Mouse (Mus musculus): ENCODE measurements around the gene Nuf2. TPM values are rescaled to one million over a fixed set of nuclear protein-coding genes. Genes with fewer than 3 reads are reported as not detected.

Gene Nuf2
- 48.2 and 62.1 TPM in 2 replicates for polyA plus RNA-seq (2015; fragmentation: Nextera tagmentation; extraction: Ambion mirVana)

GRCm38 (mm10) chr1:169530876-169531701 is at the start of gene Nuf2:
Gene Nuf2 (minus strand): TSS chr1:169531464.
- Histone ChIP-seq H3K9me3 (replicated peaks) (no peaks in the 10 kb centered on the region), H3K9ac (peak within 1 kb of the TSS; percentile 85), H3K4me1 (replicated peaks) (peaks cover 12% of the 10 kb centered on the region), H3K4me2 (peak within 1 kb of the TSS; percentile 73), H3K27me3 (no peaks in the 10 kb centered on the region), H3K4me3 (replicated peaks) (peak within 1 kb of the TSS; percentile 78), H3K36me3 (peaks cover 30% of the 10 kb centered on the region), H3K27ac (peak within 1 kb of the TSS; percentile 84)
- DNase-seq = peak; percentile 95
- under 1% methylated on average over 39 of the region's 39 CpGs for WGBS (ENCODE audit: insufficient replicate concordance)
- peak; percentile 98 for ATAC-seq (ENCODE audit: low read depth)

GRCm38 (mm10) chr1:169579572-169579971 is 48.3 kb upstream of the Nuf2 start:
- Histone ChIP-seq H3K4me3 (replicated peaks) (no peak overlapping the region), H3K27me3 (no peaks in the 10 kb centered on the region), H3K4me1 (replicated peaks) (no peaks in the 10 kb centered on the region), H3K27ac (no peak overlapping the region), H3K9ac (no peak overlapping the region), H3K9me3 (replicated peaks) (no peaks in the 10 kb centered on the region), H3K4me2 (no peak overlapping the region), H3K36me3 (no peaks in the 10 kb centered on the region)
- ATAC-seq (ENCODE audit: low read depth) = no peak
- DNase-seq = no peak
- 60% methylated on average over 3 of the region's 3 CpGs for WGBS (ENCODE audit: insufficient replicate concordance)

DNA sequence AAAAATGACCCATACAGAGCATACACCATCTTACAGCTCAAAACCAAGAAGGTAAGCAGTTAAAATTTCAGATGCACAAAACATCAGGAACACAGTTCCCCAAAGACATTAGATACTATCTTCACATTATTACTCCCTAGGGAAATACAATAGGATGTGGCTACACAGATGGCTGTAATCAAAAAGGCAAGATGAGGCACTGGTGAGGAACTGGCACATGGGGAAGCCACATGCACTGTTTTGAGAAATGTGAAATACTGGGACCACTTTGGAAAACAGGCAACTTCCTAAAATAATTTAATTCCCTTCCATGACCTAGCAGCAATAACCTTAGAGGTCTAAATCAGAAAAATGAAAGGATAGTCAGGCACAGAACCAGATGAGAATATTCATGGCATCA is 42.9 kb upstream of the Nuf2 start:
- Histone ChIP-seq H3K27ac (no peak overlapping the region), H3K9ac (no peak overlapping the region), H3K9me3 (replicated peaks) (no peaks in the 10 kb centered on the region), H3K4me1 (replicated peaks) (no peaks in the 10 kb centered on the region), H3K4me3 (replicated peaks) (no peak overlapping the region), H3K27me3 (no peaks in the 10 kb centered on the region), H3K36me3 (no peaks in the 10 kb centered on the region), H3K4me2 (no peak overlapping the region)
- ATAC-seq (ENCODE audit: low read depth) (no peak), DNase-seq (no peak)

DNA sequence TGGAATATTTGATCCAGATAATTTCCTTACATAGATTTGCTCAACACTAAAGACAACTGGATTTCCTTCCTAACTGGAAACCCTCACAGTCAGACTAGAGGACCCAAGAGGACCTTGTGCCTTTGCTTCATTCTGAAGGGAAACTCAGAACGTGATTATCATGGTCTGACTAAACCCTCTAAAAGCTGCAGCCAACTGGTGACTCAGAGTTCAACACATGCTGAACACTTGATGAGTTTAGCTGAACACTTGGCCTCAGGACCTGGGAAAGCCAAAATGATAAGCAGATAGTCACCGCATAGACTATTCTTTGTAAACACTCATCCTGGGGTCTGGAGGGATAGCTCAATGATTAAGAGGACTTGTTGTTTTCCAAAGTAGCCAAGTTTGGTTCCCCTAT is 24.4 kb upstream of the Nuf2 start:
- ATAC-seq (ENCODE audit: low read depth) (no peak), DNase-seq (no peak)
- no peaks in the 10 kb centered on the region for H3K4me1 ChIP-seq (replicated peaks)
- no peak overlapping the region for H3K9ac ChIP-seq
- no peaks in the 10 kb centered on the region for H3K9me3 ChIP-seq (replicated peaks)
- no peak overlapping the region for H3K4me3 ChIP-seq (replicated peaks)
- no peaks in the 10 kb centered on the region for H3K27me3 ChIP-seq
- no peak overlapping the region for H3K4me2 ChIP-seq
- no peaks in the 10 kb centered on the region for H3K36me3 ChIP-seq
- no peak overlapping the region for H3K27ac ChIP-seq
- 61% methylated on average over 2 of the region's 2 CpGs for WGBS (ENCODE audit: insufficient replicate concordance)

DNA sequence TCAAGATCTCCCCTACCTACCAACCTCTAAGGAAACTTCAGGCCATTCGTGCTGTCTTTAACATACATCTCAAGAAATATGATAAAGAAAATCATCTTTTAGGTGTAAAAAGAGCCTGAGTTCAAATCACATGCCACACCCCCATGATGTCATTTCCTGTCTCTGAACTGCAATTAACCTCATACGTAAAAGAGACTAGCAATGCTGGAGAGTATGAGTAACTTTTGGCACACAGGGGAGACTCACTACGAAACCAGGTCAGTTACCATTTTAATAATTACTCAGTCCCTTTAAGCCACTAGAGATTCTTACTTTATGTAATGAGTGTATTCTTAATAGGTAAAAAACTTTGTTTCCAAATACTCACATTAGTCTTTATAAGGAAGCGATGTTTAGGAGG is 23.8 kb upstream of the Nuf2 start:
- H3K4me3 ChIP-seq (replicated peaks) = no peak overlapping the region
- H3K9ac ChIP-seq = no peak overlapping the region
- H3K36me3 ChIP-seq = no peaks in the 10 kb centered on the region
- H3K27ac ChIP-seq = no peak overlapping the region
- 67% methylated on average over 4 of the region's 4 CpGs for WGBS (ENCODE audit: insufficient replicate concordance)
- H3K4me1 ChIP-seq (replicated peaks) = no peaks in the 10 kb centered on the region
- DNase-seq (no peak), ATAC-seq (ENCODE audit: low read depth) (no peak)
- H3K4me2 ChIP-seq = no peak overlapping the region
- no peaks in the 10 kb centered on the region for H3K27me3 ChIP-seq
- H3K9me3 ChIP-seq (replicated peaks) = no peaks in the 10 kb centered on the region

DNA sequence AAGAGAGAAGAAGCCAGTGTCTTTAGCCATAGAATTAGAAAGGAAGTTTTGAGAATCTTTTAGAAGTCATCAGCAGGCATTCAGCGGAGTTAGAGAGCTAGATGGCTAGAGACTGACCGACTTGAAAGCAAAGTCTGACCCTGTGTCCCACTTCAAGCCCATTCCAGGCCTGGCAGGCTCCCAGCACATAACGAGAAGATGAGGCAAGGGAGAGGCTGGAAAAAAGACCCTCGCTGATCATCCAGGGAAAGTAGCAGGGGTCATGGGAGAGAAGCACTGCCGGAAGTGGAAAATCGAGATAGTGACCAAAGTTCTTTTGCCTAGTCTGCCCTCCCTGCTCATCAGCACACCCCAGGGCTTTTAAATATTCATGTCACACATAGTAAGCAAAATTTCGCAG is 22.2 kb upstream of the Nuf2 start:
- H3K27ac ChIP-seq = no peak overlapping the region
- no peak for DNase-seq
- H3K4me2 ChIP-seq = no peak overlapping the region
- no peaks in the 10 kb centered on the region for H3K9me3 ChIP-seq (replicated peaks)
- no peaks in the 10 kb centered on the region for H3K4me1 ChIP-seq (replicated peaks)
- no peak for ATAC-seq (ENCODE audit: low read depth)
- H3K36me3 ChIP-seq = no peaks in the 10 kb centered on the region
- H3K27me3 ChIP-seq = no peaks in the 10 kb centered on the region
- 57% methylated on average over 7 of the region's 7 CpGs for WGBS (ENCODE audit: insufficient replicate concordance)
- H3K4me3 ChIP-seq (replicated peaks) = no peak overlapping the region
- H3K9ac ChIP-seq = no peak overlapping the region

GRCm38 (mm10) chr1:169540415-169540814 is 9.2 kb upstream of the Nuf2 start:
- Histone ChIP-seq H3K36me3 (no peaks in the 10 kb centered on the region), H3K4me2 (no peak overlapping the region), H3K4me3 (replicated peaks) (no peak overlapping the region), H3K9me3 (replicated peaks) (no peaks in the 10 kb centered on the region), H3K27ac (no peak overlapping the region), H3K9ac (no peak overlapping the region), H3K27me3 (no peaks in the 10 kb centered on the region), H3K4me1 (replicated peaks) (no peaks in the 10 kb centered on the region)
- DNase-seq (no peak), ATAC-seq (ENCODE audit: low read depth) (no peak)
- 53% methylated on average over 6 of the region's 6 CpGs for WGBS (ENCODE audit: insufficient replicate concordance)

GRCm38 (mm10) chr1:169531702-169532535 is 655 bp upstream of the Nuf2 start:
- H3K27ac ChIP-seq = peak overlapping the region; percentile 84
- no peak for DNase-seq
- WGBS (ENCODE audit: insufficient replicate concordance) = 10% methylated on average over 11 of the region's 11 CpGs
- H3K4me3 ChIP-seq (replicated peaks) = peak overlapping the region; percentile 78
- peaks cover 23% of the 10 kb centered on the region for H3K36me3 ChIP-seq
- no peaks in the 10 kb centered on the region for H3K9me3 ChIP-seq (replicated peaks)
- H3K9ac ChIP-seq = peak overlapping the region; percentile 60
- peaks cover 12% of the 10 kb centered on the region for H3K4me1 ChIP-seq (replicated peaks)
- peak overlapping the region; percentile 73 for H3K4me2 ChIP-seq
- no peaks in the 10 kb centered on the region for H3K27me3 ChIP-seq
- peak; percentile 55 for ATAC-seq (ENCODE audit: low read depth)

DNA sequence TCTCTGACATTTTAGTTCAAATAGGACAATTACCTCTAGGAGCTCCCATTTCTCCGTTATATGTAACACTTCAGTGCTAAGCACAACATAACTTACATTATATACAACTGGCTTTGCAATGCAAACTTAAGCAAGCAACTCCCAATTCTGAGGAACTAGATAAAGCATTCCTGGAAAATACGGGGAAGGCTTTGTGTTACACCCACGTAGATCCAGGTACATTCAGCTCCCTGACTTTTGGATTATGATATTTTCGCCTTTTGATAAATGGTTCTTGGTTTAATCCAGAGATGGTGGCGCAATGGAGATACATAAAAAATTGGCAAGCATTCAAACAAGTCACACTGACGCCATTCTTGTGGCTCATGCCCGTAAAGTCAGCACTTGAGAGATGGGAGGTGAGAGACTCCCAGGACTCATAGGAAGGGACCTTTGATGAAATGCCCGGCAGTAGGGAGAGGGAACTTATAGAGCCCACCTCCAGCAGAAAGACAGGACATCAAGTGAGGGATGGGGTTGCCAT is 1.2 kb downstream of the Nuf2 start:
- no peaks in the 10 kb centered on the region for H3K9me3 ChIP-seq (replicated peaks)
- H3K4me1 ChIP-seq (replicated peaks) = peaks cover 12% of the 10 kb centered on the region
- H3K27me3 ChIP-seq = no peaks in the 10 kb centered on the region
- H3K36me3 ChIP-seq = peaks cover 39% of the 10 kb centered on the region
- peak overlapping the region; percentile 73 for H3K4me2 ChIP-seq
- H3K27ac ChIP-seq = peak overlapping the region; percentile 83
- peak overlapping the region; percentile 85 for H3K9ac ChIP-seq
- ATAC-seq (ENCODE audit: low read depth) = no peak
- peak overlapping the region; percentile 78 for H3K4me3 ChIP-seq (replicated peaks)
- WGBS (ENCODE audit: insufficient replicate concordance) = 55% methylated on average over 8 of the region's 8 CpGs
- DNase-seq = no peak

- WGBS (ENCODE audit: insufficient replicate concordance) = 93% methylated on average over 5 of the region's 5 CpGs
- Histone ChIP-seq H3K27me3 (no peaks in the 10 kb centered on the region), H3K27ac (no peak overlapping the region), H3K4me1 (replicated peaks) (peaks cover 12% of the 10 kb centered on the region), H3K4me2 (no peak overlapping the region), H3K4me3 (replicated peaks) (no peak overlapping the region), H3K36me3 (peaks cover 78% of the 10 kb centered on the region), H3K9ac (no peak overlapping the region), H3K9me3 (replicated peaks) (no peaks in the 10 kb centered on the region)
- DNase-seq = no peak
- ATAC-seq (ENCODE audit: low read depth) = no peak
Observed at GRCm38 (mm10) chr1:169526006-169526680, 5.1 kb downstream of the Nuf2 start.

DNA sequence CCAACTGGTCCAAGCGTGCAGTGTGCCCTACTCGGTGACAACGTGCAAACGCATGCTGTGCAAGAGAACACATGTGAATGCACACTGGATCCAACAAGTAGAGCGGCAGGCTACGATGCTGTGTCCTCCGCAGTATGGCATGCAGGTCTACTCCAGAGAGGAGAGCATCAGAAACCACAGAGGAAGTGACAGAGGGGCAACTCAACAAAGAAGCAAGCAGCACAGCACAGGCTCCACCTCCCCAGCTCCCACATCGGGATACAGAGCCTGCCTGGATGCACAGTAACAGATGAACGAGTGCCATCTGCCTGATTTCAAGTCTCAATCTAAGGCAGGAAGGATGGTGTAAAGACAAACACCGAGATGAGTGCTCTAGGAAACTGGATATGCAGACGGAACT is 11.9 kb downstream of the Nuf2 start:
- no peak for ATAC-seq (ENCODE audit: low read depth)
- H3K9ac ChIP-seq = no peak overlapping the region
- no peaks in the 10 kb centered on the region for H3K27me3 ChIP-seq
- no peaks in the 10 kb centered on the region for H3K4me1 ChIP-seq (replicated peaks)
- H3K27ac ChIP-seq = no peak overlapping the region
- H3K4me2 ChIP-seq = no peak overlapping the region
- 75% methylated on average over 11 of the region's 11 CpGs for WGBS (ENCODE audit: insufficient replicate concordance)
- no peak overlapping the region for H3K4me3 ChIP-seq (replicated peaks)
- H3K9me3 ChIP-seq (replicated peaks) = no peaks in the 10 kb centered on the region
- peaks cover 80% of the 10 kb centered on the region for H3K36me3 ChIP-seq
- no peak for DNase-seq

Data from liver, embryonic 13.5 days (tissue).